Mouse (Mus musculus) gastrocnemius, adult 18-20 months (tissue): ENCODE measurements around the gene Fcrl1. TPM values are rescaled to one million over a fixed set of nuclear protein-coding genes. Genes with fewer than 3 reads are reported as not detected.
"Not testable (repeated sequence)": the region's sequence is repeated elsewhere in the genome, so short reads cannot be mapped to it uniquely, and the experiment has no call there.

Experiments
- DNase-seq: peaks from one replicate; pipeline ENCODE4 v3.0.0; 2021; ENCODE audit warnings: low spot score
- long read RNA-seq, 2 experiments: library from polyadenylated mRNA; stranded (forward); transcript quantifications; one replicate each; pipeline ENCODE4 v2.0.0; 2021
- total RNA-seq, 2 experiments: library from RNA; stranded (reverse); gene quantifications; 2 replicates each; pipeline ENCODE4 v1.2.3; 2021

Fcrl1 gene
- not detected for total RNA-seq
- long read RNA-seq, experiment 1 = 0 reads
- long read RNA-seq, experiment 2 = 0 reads

DNA sequence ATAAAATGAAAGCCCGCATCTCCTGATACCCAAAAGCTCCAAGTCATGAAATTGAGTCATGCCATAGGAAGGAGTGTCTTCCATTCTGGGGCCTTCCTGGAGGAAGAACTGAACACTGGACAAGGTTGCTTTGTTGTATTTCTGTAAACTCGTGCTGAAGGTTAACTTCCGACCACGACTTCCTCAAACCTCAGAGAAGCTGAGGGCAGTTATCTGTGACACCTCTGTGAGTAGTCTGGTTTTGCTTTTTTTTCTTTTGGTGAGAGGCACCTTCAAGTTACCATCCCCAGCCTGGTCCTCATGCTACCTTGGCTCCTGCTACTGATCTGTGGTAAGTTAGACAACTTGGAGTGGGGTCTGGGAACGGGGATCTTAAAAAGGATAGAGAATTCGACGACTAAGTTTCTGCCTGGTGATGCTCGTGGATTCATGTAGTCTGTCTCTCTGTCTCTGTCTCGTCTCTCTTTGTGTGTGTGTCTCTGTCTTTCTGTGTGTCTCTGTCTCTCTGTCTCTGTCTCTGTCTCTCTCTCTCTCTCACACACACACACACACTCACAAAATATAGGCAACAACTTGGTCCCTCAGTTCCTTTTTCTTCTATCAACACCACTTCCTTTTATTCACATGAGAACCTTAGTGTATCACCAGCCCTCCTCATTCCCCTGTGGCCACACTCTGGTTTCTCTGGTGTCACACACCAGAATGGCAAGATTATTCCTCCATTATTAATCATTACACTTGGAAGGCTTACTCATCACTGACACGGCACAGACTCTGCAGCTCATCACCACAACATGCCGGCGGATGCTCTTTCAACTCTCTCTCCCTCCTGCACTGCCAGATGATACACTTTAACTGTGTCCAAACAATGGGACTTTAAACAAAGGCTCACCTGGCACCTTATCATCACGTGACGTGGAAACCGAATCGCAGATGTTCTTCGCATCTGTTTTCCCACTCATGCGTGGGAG is at the start of gene Fcrl1:
TSS of gene Fcrl1 (plus strand) at position 193 of the 971 bp plus-strand sequence.
- no peak for DNase-seq

DNA sequence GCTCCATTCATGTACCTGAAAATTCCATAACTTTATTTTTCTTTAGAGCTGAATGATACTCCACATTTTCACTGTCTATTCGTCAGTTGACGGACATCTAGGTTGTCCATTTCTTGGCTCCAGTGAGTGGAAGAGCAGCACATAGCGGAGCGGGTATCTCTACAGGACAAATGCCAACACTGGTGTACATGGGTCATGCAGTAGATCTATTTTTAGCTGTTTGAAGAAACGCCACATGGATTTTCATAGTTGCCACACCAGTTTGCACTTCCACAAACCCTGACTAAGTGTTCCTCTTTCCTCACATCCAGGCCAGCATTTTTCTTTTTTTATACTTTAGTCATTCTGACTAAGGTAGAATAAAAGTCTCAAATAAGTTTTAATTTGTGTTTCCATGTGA is 38.3 kb upstream of the Fcrl1 start:
- DNase-seq = no peak

DNA sequence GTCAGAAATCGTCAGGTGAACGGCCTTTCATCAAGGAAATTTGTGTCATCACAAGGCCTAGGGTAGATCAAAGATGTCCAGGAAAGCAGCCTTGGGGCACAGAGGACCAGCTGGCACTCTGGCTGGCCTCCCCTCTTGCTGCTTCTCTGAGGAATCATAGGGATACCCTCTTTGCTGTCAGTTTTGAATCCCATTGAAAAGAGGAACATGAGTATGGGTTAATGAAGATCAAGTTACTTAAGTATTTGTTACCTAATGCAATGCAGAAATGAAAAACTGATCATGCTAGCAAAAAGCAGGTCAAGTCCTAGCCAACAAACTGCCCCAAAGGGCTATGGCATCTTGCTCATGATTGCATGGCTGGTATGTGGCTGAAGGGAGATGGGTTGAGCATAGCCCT is 25.2 kb upstream of the Fcrl1 start:
- not testable (repeated sequence) for DNase-seq

DNA sequence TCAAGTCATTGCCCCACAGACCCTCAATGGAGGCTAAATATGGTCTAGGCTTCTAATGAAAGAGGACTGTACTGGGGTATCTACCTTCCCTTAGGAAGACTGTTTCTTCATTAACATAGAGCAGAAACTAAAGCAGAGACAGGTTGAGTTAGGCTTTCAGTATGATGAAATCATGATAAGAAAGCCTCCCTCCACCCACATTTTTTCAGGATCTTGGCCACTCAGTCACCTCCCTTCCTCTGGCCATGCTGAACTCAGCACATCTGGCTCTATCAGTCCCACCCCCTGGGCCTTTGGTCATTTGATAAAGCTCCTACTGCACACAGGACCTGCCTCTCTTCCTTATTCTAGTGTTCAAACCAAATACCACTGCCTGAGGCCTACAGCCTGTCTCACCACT is 18.6 kb upstream of the Fcrl1 start, which contains the start of gene Cd5l:
TSS of gene Cd5l (plus strand) at position 301 of the 400 bp plus-strand sequence.
- DNase-seq = no peak

DNA sequence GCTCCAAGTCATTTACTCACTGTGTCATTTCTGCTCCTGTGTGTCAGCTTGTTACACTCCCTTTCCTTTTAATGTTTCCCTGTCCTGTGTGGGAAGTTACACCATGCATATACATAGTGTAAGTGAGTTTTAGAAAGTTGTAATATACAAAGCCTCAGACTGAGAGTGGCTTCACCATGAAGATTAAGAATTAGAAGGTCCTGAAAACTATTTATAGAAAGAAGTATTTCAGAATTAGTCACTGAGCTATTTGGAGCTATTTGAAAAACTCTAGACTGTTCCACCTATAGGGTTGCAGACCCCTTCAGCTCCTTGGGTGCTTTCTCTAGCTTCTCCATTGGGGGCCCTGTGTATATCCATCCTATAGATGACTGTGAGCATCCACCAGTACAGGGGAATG is 17.0 kb upstream of the Fcrl1 start:
- no peak for DNase-seq

DNA sequence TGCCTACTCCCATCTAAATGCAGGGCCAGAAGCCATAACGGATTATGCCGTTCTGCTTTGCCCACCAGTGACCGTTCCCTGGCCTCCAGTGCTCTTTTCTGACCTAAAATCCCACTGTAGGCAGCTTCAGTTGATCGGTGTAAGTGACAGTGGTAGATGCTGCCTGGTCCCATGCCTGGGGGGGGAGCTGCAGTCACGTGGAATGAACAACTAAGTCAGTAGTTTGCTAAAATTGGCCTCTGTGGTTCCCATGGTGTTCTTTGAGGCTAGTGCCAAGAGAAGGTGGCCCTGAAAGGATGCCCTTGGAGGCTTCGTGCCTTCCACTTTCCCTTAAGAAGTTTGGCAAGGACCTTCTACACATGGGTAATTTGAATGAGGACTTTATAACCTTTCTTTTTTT is 15.7 kb upstream of the Fcrl1 start:
- DNase-seq = no peak

DNA sequence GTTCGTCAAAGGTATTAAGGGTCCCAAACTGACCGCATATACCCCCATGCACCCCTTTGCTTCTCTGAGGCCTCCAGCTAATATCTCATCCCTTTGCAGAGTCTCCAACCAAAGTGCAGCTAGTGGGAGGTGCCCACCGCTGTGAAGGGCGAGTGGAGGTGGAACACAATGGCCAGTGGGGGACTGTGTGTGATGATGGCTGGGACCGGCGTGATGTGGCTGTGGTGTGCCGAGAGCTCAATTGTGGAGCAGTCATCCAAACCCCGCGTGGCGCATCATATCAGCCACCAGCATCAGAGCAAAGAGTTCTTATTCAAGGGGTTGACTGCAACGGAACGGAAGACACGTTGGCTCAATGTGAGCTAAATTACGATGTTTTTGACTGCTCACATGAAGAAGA is 10.5 kb upstream of the Fcrl1 start:
- DNase-seq = no peak

DNA sequence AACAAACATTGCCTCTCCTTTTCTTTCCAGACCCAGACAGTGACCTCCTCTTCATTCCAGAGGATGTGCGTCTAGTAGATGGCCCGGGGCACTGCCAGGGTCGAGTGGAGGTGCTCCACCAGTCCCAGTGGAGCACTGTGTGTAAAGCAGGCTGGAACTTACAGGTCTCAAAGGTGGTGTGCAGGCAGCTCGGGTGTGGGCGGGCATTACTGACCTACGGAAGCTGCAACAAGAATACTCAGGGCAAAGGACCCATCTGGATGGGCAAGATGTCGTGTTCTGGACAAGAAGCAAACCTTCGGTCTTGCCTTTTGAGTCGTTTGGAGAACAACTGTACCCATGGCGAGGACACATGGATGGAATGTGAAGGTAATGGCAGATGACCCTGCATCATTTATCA is 8.7 kb upstream of the Fcrl1 start:
- no peak for DNase-seq

DNA sequence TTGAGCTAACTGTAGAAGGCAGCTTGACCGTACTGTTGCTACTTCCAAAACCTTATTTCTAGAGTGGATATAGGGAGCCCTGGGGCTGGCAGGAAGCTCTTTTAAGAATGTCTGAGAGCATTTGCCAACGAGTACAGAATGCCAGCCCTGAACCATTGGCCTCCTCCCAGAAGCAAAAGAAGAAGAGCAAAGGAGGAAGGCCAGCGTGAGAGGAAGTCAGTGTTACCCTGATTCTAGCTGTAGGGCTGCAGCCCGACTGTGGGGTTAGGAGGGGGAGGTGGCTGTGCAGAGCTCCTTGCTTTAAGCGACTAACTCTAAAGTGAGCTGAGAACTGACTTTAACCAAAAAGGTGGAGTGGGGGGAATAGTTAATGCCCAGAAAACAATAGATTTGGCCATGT is 7.0 kb upstream of the Fcrl1 start:
- no peak for DNase-seq

DNA sequence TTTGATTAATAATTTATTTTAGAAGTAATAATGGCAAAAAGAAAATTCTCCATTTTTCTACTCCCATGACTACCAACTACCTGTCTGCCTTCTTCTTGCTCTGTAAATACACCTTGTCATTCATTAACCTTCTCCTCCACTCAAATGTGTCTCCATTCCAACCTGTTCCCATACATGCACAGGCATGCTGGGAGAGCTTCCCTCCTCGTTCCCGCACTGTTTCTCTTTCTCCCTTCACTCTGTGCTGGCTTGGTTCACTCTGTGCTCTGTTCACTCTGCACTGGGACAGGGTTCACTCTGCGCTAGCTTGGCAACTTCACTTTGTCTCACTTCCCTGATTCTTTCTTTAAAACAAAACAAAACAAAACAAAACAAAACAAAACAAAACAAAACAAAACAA is 1.0 kb downstream of the Fcrl1 start:
- no peak for DNase-seq

DNA sequence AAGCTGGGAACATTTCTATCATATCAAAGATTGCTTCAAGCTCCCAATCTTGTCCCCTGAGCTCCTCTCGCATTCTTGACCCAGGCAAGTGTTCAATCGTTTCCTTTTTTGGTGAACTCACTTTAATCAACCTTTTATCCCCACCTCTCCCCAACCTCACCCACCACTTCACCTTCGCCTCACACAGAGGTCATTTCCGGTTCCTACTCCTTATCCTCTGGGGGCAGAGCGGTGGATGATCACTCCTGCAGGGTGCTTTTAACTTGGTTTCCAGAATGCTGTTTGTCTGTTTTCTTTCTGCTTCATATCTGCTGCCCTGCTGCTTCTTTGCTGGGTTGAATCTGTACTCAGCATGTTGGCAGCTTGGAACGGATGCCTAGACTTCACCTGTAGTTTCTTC is 1.5 kb downstream of the Fcrl1 start:
- DNase-seq = no peak

DNA sequence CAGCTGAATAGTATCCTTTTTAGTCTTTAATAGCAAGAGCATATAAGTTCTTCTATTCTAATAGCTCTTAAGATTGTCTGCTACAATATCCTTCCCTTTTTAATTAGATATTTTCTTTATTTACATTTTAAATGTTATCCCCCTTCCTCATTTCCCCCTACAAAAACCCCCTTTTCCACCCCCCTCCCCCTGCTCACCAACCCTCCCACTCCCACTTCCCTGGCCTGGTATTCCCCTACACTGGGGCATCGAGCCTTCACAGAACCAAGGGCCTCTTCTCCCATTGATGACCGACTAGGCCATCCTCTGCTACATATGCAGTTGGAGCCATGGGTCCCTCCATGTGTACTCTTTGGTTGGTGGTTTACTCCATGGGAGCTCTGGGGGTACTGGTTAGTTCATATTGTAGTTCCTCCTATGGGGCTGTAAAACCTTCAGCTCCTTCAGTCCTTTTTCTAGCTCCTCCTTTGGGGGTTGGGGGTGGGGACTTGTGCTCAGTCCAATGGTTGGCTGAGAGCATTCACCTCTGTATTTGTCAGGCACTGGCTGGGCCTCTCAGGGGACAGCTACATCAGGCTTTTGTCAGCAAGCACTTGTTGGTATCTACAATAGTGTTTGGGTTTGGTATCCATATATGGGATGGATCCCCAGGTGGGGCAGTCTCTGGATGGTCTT is 3.6 kb downstream of the Fcrl1 start:
- DNase-seq = not testable (repeated sequence)

DNA sequence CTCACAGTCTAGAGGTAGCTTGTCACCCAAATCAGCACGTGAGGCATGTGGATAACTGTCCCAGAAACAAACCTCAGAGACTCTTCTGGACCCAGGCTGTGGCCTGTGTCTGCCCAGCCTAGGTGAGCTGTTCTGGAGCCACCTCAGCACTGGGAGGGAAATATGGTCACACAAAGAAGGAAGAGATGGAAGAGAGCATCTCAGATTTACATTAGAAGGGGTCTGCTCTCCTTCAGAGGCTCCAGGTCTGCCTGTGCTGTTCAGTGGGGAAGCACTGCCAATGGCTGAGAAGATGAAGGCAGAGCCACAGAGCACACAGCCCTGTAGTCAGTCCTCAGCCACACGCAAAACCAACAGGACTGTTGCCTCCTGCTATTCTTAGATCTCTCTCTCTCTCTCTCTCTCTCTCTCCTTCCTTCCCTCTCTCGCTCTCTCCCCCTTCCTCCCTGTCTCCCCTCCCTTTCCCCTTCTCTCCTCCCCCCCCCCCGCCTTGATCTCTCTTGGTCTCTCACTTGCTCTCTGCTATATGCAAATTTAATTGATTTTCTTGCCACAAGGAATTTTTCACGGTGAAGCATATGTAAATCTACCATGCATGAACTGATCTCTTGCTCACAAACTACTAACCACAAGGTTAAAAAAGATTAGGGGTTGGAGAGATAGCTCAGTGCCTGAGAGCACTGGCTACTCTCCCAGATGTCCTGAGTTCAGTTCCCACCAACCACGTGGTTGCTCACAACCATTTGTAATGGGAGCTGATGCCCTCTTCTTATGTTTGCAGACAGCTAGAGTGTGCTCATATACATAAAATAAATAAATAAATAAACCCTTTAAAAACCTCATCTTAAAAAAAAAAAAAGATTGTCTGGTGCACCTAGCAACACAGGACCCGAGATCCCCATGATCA is 5.9 kb downstream of the Fcrl1 start:
- DNase-seq = no peak

DNA sequence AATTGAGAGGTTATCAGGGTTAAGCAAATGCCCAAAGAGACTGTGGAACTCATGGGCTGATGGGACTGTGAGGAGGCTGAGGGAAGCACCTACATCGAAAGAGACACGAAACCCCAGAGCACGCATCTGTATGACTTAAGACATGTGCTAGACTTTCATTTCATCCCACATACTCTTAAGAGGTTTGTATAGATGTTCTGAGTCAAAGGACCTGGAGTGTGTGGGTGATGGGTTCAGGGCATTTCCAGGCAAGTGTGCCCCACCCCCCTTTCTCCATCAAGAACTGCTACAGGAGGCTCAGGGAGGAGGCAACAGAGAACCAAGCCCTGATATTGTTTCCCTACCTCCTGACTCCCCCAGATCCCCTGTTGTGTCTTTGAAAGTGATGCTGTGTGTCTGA is 7.1 kb downstream of the Fcrl1 start:
- no peak for DNase-seq

DNA sequence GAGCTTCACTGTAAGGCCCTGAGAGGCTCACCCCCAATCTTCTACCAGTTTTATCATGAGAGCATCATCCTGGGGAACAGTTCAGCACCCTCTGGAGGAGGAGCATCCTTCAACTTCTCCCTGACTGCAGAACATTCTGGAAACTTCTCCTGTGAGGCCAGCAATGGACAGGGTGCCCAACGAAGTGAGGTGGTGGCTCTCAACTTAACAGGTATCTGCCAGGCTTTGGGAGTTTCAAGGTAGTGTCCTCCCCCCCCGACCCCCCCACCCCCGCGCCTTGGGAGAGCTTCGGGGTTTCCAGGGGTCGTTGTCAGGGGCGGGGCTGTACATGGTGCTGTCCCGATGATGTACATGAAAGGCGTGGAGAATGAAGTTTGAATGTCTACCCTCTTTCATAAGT is 8.9 kb downstream of the Fcrl1 start:
- DNase-seq = no peak

DNA sequence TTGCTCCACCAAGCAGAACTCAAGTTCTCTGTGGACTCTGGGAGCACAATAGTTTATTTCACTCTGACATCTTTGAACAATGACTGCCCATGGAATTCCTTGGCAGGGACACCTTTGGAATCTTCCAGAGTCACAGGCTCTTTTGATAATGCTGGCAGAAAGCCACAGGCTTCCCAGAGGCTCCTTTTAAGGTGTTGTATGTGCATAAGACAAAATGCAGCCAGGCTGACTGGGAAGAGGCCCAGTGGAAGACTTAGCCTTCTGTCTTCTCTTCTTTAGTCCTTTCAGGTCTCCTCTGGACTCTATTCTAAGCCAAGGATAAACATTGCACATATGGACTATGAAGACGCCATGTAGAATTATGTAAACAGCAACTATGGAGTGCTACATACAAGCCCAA is 14.7 kb downstream of the Fcrl1 start:
- no peak for DNase-seq

DNA sequence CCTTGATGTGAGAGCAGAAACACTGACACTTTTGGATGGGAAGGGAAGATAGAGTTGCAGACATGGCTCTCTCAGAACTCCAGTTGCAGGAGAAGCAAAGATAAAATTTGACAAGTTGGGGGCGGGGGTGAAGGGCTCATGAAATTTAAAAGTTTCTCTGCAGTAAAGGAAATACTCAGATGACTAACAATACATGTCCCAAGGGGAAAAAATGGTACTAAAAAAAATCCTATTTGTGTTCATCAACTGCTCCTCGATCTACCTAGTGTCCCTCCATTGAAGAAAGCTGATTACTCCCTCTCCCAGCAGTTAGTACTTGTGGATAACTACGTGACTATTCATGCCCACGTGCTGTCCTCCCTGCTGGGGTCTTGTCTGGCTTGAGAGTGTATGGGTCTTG is 22.6 kb downstream of the Fcrl1 start:
- DNase-seq = no peak

DNA sequence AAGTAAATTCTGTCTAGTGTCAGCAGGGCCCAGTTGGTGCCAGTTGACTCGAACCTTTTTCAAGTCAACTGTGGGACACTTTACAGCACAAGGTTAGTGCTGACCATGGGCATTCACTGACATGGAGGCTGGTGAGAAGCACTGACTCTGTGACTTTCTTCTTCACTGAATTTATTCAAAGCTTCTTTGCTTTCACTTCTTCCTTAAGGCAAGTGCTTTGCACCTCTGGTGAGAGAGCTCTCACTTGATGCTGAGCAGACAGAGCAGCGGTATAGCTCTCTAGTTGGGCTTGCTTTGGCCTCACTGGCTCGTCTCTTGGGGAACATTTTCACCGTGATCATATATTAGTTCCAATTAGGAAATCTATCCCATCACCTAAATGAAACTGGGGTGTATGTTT is 23.7 kb downstream of the Fcrl1 start:
- DNase-seq = no peak

DNA sequence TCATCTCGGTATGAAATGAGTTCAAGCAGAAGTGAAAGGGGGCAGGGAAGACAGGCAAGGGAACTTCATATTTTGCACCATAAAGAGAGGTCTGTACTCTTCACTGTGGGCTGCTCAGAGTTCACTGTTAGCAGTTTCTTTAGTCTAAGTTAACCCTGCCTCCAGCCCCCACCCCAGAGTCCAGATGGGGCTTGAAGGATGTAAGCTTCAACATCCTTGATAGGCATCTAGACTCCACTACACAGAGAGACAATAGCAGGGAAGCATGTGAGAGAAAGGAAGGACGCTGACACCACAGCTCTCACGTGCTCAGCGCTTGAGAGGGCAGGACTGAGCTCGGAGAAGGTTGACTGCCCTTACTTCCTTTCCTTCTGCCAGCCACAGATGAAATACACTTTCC is 25.1 kb downstream of the Fcrl1 start:
- no peak for DNase-seq

DNA sequence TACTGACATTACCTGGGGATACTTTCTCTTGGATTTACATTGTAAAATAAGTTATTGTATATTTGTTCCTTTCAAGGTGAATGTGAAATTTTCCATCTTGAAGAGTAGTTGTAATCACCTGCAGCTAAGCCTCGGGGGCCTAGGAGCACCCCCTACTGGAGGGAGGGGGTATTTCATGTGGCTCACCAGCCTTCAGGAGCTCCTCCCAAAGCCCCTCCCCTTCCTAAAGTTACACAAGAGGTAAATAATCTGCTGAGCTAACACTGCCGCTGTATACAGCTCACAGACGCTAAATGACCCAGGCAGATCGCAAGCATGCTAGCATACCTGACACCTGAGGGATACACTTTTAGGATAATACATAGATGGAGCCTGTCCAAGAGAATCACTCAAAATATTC is 32.0 kb downstream of the Fcrl1 start:
- peak; percentile 4 for DNase-seq

DNA sequence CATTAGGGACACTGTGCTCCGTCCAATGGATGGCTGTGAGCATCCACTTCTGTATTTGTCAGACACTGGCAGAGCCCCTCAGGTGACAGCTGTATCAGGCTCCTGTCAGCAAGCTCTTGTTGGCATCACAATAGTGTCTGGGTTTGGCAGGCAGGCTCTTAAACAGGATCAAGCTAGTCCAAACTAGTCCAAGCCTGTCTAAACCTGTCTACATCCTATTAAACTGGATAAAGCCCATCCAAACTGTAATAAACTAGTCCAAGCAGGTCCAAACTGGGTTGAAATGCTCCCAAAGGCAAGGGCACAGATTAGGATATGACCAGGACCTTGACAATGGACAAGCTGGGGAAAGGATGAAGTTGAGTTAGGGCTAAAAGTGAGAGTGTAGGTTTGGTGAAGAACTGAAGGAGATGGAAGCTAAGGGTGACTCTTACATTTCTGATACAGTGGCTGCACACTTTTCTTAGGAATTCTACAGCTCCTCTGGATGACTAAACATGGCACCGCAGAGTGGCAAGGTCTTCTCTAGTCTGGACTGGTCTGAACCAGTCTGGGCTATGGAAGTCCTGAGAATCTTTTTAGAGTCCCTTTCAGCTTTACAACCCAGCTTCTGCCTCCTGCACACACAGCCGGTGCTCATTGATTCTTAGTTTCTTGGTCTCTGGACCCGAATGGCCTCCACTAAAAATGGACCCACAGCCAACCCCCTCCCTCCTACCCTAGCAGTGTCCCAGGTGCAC is 33.2 kb downstream of the Fcrl1 start:
- no peak for DNase-seq
